Mouse (Mus musculus): ENCODE data around the gene Wasf2.

Wasf2 gene

GRCm38 (mm10) chr4:133175998-133176760 is 45.9 kb downstream of the Wasf2 start:
- DNase-seq (ENCODE audit: low spot score): no peak

DNA sequence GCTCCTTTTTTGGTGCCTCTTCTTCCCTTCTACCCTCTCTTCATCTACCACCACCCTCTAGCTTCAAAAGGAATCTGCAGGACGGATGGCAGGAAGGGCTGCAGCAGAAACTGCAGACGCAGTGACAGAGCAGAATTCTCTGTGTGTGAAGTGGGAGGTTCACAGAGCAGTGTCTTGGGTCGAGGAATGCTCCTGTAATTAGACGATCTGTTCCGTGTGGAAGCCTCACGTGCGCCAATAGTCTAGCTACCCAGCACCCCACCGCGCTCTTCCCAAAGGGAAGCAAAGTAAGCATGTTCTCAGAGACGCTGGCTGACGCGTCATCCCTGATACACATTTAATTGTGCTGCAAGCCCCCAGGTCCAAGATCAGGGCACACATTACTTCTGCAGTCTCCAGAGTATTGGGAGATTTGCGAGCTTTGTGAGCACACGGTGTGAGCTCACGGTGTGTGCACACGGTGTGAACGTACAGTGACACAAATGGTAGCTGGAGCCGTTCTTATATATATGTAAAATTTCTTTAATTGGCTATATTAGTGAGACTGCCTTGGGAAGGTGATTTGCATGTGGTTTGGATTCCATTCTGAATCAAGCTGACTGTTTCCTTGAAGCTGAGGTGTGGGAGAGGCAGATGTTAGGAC is 46.6 kb downstream of the Wasf2 start:
- no peak for DNase-seq (ENCODE audit: low spot score)

DNA sequence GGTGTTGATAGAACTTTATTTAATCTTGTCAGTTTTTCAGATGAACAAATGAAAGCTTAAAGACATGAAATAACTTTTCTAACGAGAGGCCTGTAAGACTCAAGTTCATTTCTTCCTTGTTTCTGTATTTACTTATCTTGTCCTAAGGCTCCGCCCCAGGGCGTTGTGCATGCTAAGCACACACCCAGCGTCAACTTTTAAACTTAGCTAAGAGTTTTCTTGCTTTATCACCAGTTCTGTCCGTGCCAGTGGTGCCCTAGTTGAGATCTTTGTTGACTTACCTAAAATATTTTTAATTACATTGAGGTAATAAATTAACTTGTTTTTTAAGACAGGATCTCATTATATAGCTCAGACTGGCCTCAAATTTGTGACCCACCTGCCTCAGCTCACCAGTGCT is 48.0 kb downstream of the Wasf2 start:
- DNase-seq (ENCODE audit: low spot score): no peak

DNA sequence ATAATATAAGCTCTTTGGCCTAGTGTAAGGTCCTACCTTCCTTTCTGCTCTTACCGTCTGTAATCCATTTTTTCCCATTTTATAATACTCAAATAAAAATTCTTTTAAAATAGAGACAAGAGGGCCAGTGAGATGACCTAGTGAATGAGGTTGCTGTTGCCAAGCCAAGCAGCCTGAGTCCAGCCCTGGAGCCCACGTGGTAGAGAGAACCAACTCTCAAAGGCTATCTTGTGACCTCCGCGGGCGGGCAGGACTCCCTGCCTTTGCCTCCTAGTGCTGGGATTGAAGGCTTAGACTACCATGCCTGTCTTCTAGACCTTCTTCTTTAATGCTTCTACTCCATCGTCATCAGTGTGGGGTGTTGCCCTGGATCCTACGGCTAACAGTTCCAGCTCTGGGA is 49.0 kb downstream of the Wasf2 start:
- DNase-seq (ENCODE audit: low spot score): no peak

DNA sequence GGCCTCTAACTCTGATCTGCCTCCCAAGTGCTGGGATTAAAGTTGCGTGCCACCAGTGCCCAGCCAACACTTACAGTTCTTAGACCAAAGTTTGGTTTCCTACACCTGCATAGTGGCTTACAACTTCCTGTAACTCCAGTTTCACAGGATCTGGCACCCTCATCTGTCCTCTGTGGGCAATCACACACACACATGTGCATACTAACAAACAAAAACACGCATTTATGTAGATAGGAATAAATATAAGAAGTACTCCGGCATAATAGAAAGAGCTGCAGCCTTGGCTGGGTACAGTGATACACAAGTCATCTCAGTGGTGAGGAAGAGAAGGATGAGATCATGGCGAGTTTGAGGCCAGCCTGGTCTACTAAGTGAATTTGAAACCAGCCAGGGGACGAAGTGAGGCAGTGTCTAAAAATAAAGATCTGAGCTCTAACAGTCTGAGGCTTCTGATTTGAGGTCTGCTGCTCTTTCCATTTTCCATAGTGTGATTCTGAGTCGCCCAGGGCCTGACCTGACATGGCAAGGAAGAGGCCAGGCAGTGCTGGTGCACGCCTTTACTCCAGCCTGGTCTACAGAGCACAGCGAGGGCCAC is 52.2 kb downstream of the Wasf2 start:
- no peak for DNase-seq (ENCODE audit: low spot score)

DNA sequence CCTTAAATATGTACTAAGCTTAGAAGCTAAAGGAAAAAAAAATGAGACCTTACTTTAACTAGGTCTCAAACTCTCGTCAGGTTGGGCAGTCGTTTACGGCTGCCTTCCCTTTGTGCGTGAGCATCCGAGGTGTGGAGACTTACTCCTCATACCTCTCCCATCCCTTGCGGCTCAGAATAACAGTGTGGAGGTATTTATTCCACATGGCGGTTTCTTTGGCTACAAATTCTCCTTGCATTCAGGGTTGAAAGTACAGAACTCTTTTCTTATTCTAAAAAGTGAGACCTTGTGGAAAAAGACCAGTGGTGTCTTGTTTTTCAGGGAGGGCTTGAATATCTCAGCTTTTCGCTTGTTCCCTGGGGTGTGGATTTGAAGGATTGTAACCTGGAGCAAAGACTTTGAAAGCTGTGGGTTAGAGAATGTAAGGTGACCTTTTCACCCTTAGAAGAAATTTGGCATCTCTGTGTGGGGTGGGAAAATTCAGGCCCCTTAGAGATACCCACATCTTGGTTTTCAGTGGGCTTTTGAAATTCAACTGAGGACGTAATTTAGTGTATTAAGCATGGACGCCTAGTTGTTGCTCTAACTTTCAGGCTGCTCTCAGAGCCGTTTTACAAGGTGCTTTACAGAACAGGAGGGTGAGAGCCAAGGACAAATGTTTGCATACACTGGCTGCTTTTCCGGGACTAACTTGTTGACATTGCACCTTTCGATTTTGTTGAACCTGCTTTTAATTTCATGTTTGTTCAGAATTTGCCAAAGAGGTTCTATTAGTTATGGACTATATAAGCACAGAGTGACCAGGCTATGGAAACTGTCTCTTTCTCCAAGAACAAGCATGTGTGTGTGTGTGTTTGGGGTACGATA is 54.0 kb downstream of the Wasf2 start:
- DNase-seq (ENCODE audit: low spot score): no peak

GRCm38 (mm10) chr4:133184898-133185665 is 54.8 kb downstream of the Wasf2 start:
- DNase-seq (ENCODE audit: low spot score): no peak

DNA sequence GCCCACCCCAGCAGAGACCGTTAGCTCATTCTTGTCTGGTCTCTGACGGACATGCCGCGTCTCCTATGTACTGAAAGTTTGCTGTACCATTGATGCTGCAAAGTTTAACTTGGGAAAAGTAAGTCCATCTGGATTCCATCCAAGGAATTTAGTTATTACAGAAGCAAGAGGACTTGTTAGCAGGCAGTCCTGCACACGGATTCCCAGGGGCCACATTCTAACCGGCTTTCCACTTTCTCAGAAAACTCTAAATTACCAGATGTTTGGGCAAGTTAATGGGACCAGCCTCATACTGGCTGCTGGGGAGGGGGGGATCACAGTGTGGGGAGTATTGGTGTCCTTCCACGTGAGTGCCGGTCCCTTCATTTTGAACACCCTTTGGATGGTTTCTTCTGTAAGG is 55.6 kb downstream of the Wasf2 start:
- DNase-seq (ENCODE audit: low spot score): no peak

- DNase-seq (ENCODE audit: low spot score): no peak
Measured at GRCm38 (mm10) chr4:133186856-133187255, 56.6 kb downstream of the Wasf2 start.

DNA sequence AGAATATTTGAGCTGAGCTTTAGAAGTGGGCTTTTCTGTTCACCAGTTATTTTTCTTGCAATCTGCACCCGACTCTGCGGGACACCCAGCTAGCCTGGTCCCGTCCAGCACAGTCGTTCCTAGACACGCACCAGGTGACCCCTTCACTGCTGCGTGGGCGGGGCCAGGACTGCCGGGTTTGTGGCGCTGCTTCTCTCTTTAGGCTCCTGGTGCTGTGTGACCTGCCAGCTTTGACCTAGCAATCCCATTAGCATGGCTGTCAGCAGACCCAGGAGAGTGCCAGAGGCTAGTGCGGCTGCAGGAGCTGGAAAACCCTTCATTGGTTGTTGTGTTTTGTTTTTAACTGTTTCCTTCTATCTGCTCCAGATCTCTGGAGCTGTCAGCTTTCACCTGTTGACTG is 59.1 kb downstream of the Wasf2 start:
- no peak for DNase-seq (ENCODE audit: low spot score)

DNA sequence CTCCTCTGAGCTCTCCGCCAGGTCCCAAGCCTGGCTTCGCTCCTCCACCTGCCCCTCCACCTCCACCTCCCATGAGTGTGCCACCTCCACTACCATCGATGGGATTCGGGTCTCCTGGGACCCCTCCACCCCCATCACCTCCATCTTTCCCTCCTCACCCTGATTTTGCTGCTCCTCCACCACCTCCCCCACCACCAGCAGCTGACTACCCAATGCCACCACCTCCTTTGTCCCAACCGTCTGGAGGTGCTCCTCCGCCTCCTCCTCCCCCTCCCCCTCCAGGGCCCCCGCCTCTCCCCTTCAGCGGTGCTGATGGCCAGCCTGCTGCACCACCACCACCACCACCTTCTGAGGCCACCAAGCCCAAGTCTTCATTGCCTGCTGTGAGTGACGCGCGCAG is 64.2 kb downstream of the Wasf2 start:
- no peak for DNase-seq (ENCODE audit: low spot score)

GRCm38 (mm10) chr4:133195014-133195413 is 64.7 kb downstream of the Wasf2 start:
- no peak for DNase-seq (ENCODE audit: low spot score)

DNA sequence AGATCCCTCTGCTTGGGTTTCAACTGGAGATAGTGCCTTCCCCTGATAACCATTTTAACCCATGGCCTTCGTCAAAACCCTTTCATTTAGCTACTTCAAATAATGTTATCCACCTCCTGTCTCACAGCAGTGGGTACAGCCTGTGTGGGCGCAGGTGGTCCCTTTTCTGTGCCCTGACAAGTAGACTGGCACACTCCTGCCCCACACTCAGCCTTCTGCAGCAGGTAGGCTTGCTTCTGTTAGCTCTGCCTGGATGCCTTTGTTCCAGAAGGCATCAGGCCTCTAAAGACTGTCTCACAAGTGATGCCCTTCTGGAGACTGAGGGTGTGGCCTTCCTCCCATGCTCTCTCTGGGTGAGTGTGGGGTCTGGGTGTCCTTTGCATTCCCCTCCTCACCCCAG is 65.8 kb downstream of the Wasf2 start:
- DNase-seq (ENCODE audit: low spot score): no peak

DNA sequence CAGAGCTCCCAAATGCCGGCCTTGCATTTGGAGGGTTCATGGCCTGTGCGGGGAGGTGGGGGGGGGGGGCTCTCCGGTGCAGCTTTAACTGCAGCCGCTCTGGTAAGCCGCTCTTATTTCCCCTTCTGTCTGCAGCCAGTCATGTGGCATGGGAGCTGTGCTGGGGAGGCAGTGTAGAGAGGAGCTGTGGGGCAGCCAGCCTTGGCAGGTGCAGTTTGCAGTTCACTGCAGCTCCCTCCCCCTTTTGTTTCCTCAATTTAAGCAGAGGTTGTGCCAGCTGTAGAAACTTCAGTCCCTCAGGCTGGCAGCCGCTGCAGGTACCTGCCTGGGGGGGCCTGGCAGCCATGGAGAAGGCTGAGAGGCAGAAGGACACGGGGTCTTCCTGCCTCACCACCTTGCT is 66.5 kb downstream of the Wasf2 start:
- no peak for DNase-seq (ENCODE audit: low spot score)

- no peak for DNase-seq (ENCODE audit: low spot score)
Measured at GRCm38 (mm10) chr4:133197355-133197754, 67.0 kb downstream of the Wasf2 start.

- DNase-seq (ENCODE audit: low spot score): peak; percentile 81
Measured at GRCm38 (mm10) chr4:133197801-133198286, 67.5 kb downstream of the Wasf2 start.

- peak; percentile 56 for DNase-seq (ENCODE audit: low spot score)
Measured at GRCm38 (mm10) chr4:133198337-133199180, 68.3 kb downstream of the Wasf2 start.

- no peak for DNase-seq (ENCODE audit: low spot score)
Measured at GRCm38 (mm10) chr4:133199743-133200142, 69.4 kb downstream of the Wasf2 start.

GRCm38 (mm10) chr4:133200343-133200742 is 70.0 kb downstream of the Wasf2 start:
- DNase-seq (ENCODE audit: low spot score): no peak

DNA sequence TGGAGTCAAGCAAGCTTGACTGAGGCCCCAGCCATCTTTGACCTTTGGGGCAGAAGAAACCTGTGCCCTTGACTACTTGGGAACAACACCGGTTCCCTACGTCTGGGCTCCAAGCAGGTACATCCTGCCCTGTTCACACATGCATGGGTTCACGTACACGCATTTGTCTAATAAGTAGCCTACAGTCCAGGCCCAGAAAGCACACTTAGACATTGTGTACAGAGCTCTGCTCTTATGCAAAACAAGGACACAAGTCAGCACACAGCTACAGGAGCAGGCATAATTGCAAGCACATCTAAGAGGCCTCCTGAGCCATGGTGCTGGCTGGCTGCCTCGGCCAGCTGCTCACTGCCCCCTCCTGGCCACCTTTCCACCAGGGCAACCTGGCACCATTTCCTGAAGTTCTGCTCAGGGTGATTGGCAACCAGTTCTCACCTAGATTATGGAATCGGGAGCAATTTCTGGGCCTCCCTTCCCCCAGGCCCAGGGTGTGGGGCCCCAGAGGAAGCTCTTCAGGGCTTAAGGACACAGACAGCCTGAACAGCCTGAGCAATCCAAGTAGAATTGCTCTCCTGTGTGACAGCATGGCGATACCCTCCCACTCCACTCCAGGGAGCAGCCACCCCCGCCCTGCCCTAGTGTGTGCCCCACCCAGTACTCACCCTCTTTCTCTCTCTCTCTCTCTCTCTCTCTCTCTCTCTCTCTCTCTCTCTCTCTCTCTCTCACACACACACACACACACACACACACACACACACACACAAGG is 70.9 kb downstream of the Wasf2 start:
- no peak for DNase-seq (ENCODE audit: low spot score)

Data from yolk sac, embryonic 10.5 days (tissue).